In the genomic region with DNA sequence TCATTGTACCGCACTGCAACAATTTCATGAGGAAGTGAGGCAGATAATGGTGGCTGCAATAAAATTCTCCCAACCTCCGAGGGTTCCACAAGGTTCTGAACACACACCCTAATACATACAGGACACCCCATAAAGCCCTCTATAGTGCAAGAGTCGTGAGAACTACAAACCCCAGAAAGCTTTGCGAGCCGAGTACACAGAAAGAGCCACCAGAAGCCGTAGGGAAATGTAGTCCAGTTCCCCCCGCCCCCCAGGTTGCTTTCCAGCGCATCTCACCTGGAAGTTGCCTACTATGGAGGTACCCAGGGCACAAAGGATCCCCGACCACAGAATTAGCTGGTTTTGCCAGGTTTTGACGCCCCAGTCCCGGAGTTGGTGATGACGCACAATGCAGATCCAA, we compare ENCODE assay signal across 9 mouse cellular contexts. TPM values are rescaled to one million over a fixed set of nuclear protein-coding genes. Genes with fewer than 3 reads are reported as not detected.
A peak's percentile ranks its signal among the peaks of the same experiment; 100 is the strongest.
DNase-seq lines count a peak whose midpoint lies in the region; ATAC-seq and TF ChIP-seq lines count a peak whose summit lies in the region.
"Had no signal": no experiment of that assay in that cellular context is flagged by ENCODE, and none has a peak within 500 bp of the region (broad histone marks: within the 10 kb centered on the region; RNA-seq: fewer than 3 reads in every experiment).

No protein-coding gene starts in this region.

- H3K27ac ChIP-seq in MEL (ENCODE audit: control insufficient read depth, low read depth, low read length) = no peak overlapping the region
- no peak overlapping the region for H3K27ac ChIP-seq in forebrain, embryonic 13.5 days
- no peak overlapping the region for H3K27ac ChIP-seq in kidney, embryonic 16.5 days (ENCODE audit: low read length)
- H3K27ac ChIP-seq in lung, embryonic 15.5 days = no peak overlapping the region

- no peak for DNase-seq in frontal cortex, postnatal 10 days (ENCODE audit: low spot score in 2 of 2)
- DNase-seq in MEL (ENCODE audit: low read depth, low spot score) (peak; percentile 72), MN1 (ENCODE audit: low spot score) (no peak)
- DNase-seq in retina, embryonic 14.5 days (ENCODE audit: low spot score) = peak; percentile 26

- WGBS in forebrain, embryonic 13.5 days = 42% methylated on average over 12 of the region's 12 CpGs
- 35% methylated on average over 12 of the region's 12 CpGs for WGBS in kidney, embryonic 16.5 days
- 41% methylated on average over 12 of the region's 12 CpGs for WGBS in lung, embryonic 15.5 days

- no peak for TF ChIP-seq RAD21 in MEL (IDR thresholded peaks at IDR 0.05; ENCODE audit: low read depth, low read length)

- no peak for TF ChIP-seq POLR2A in MEL (IDR thresholded peaks at IDR 0.05; ENCODE audit: control insufficient read depth in 1 of 2, insufficient read depth in 1 of 2, low read depth in 1 of 2, low read length in 2 of 2, poor library complexity in 1 of 2)

- peak overlapping the region; percentile 57 for H3K4me2 ChIP-seq in forebrain, embryonic 13.5 days
- H3K4me2 ChIP-seq in kidney, embryonic 16.5 days (replicated peaks; ENCODE audit: low read depth, low read length) = peak overlapping the region; percentile 48
- peak overlapping the region; percentile 54 for H3K4me2 ChIP-seq in lung, embryonic 15.5 days

- H3K9ac ChIP-seq in MEL (ENCODE audit: control insufficient read depth, low read depth, low read length, poor library complexity, severe bottlenecking) = peak overlapping the region; percentile 19
- peak overlapping the region; percentile 45; the same call in 1 of the 2 replicates for H3K9ac ChIP-seq in forebrain, embryonic 13.5 days
- no peak overlapping the region for H3K9ac ChIP-seq in kidney, embryonic 16.5 days (replicated peaks; ENCODE audit: low read length)
- no peak overlapping the region for H3K9ac ChIP-seq in lung, embryonic 15.5 days

- no peaks in the 10 kb centered on the region for H3K9me3 ChIP-seq in MEL (replicated peaks; ENCODE audit: insufficient read depth, low read length)
- no peaks in the 10 kb centered on the region for H3K9me3 ChIP-seq in forebrain, embryonic 13.5 days (replicated peaks)
- no peaks in the 10 kb centered on the region for H3K9me3 ChIP-seq in kidney, embryonic 16.5 days (ENCODE audit: low read length)
- no peaks in the 10 kb centered on the region for H3K9me3 ChIP-seq in lung, embryonic 15.5 days

- no peak for TF ChIP-seq EP300 in MEL (IDR thresholded peaks at IDR 0.05; ENCODE audit: low read depth in 1 of 2, low read length in 2 of 2)

- TF ChIP-seq CTCF in MEL (IDR thresholded peaks at IDR 0.05 in 2 of 3, conservative IDR thresholded peaks at IDR 0.05 in 1 of 3; ENCODE audit: control insufficient read depth in 1 of 3, insufficient read depth in 1 of 3, low read depth in 2 of 3, low read length in 3 of 3, poor library complexity in 1 of 3, severe bottlenecking in 1 of 3) = no peak

- peak; percentile 97 for ATAC-seq in frontal cortex, adult (ENCODE audit: low TSS enrichment)
- ATAC-seq in forebrain, embryonic 13.5 days = peak; percentile 65
- ATAC-seq in kidney, embryonic 16.5 days (ENCODE audit: low FRiP score, low TSS enrichment) = peak; percentile 62
- peak; percentile 42; the same call in 1 of the 2 replicates for ATAC-seq in lung, embryonic 15.5 days (ENCODE audit: borderline replicate concordance, extremely low read depth, low FRiP score, low TSS enrichment)

- peak overlapping the region; percentile 53 for H3K4me3 ChIP-seq in MEL (ENCODE audit: control insufficient read depth in 1 of 2, insufficient read depth in 1 of 2, low read depth in 2 of 2, low read length in 2 of 2)
- H3K4me3 ChIP-seq in forebrain, embryonic 13.5 days = peak overlapping the region; percentile 30
- H3K4me3 ChIP-seq in kidney, embryonic 16.5 days (ENCODE audit: low read length) = peak overlapping the region; percentile 24; the same call in 1 of the 2 replicates
- H3K4me3 ChIP-seq in lung, embryonic 15.5 days = peak overlapping the region; percentile 31

- no peaks in the 10 kb centered on the region for H3K27me3 ChIP-seq in MEL (ENCODE audit: control insufficient read depth in 1 of 2, insufficient read depth in 2 of 2, low read length in 2 of 2)
- H3K27me3 ChIP-seq in forebrain, embryonic 13.5 days = no peaks in the 10 kb centered on the region
- no peaks in the 10 kb centered on the region for H3K27me3 ChIP-seq in kidney, embryonic 16.5 days (ENCODE audit: insufficient read depth, low read length)
- no peaks in the 10 kb centered on the region for H3K27me3 ChIP-seq in lung, embryonic 15.5 days

- H3K4me1 ChIP-seq in MEL (ENCODE audit: control insufficient read depth in 1 of 2, insufficient read depth in 2 of 2, low read length in 2 of 2) = peaks cover 0 to 18% of the 10 kb centered on the region in 2 experiments; a peak in 3 of 4 replicates
- no peaks in the 10 kb centered on the region for H3K4me1 ChIP-seq in forebrain, embryonic 13.5 days
- H3K4me1 ChIP-seq in kidney, embryonic 16.5 days (ENCODE audit: insufficient read depth, low read length) = no peaks in the 10 kb centered on the region
- no peaks in the 10 kb centered on the region for H3K4me1 ChIP-seq in lung, embryonic 15.5 days

- no peaks in the 10 kb centered on the region for H3K79me2 ChIP-seq in MEL (ENCODE audit: control insufficient read depth, insufficient read depth, low read length, poor library complexity)

- H3K36me3 ChIP-seq in MEL (ENCODE audit: control insufficient read depth in 1 of 2, insufficient read depth in 2 of 2, low read length in 2 of 2) = peaks cover 0 to 7% of the 10 kb centered on the region in 2 experiments; a peak in 2 of 4 replicates
- no peaks in the 10 kb centered on the region for H3K36me3 ChIP-seq in forebrain, embryonic 13.5 days (ENCODE audit: poor library complexity, severe bottlenecking)
- H3K36me3 ChIP-seq in kidney, embryonic 16.5 days (ENCODE audit: insufficient read depth, low read length) = no peaks in the 10 kb centered on the region
- H3K36me3 ChIP-seq in lung, embryonic 15.5 days = no peaks in the 10 kb centered on the region

TF ChIP-seq in MEL, 35 proteins besides CTCF, POLR2A, EP300 and RAD21:
- TF ChIP-seq SMC3 (IDR thresholded peaks at IDR 0.05; ENCODE audit: low read depth, low read length) (no peak), HCFC1 (IDR thresholded peaks at IDR 0.05; ENCODE audit: low read depth, low read length) (peak; percentile 100), ELF1 (IDR thresholded peaks at IDR 0.05; ENCODE audit: low read depth, low read length) (0 out of 2 replicates have a peak, but pooled peaks have one; percentile 29), E2F4 (IDR thresholded peaks at IDR 0.05; ENCODE audit: borderline replicate concordance, low read depth, low read length) (no peak), KAT2A (conservative IDR thresholded peaks at IDR 0.05; ENCODE audit: low read depth, low read length) (peak; percentile 86; the same call in 1 of the 2 replicates), MAFK (IDR thresholded peaks at IDR 0.05; ENCODE audit: borderline replicate concordance, low read depth, low read length) (no peak), UBTF (IDR thresholded peaks at IDR 0.05; ENCODE audit: borderline replicate concordance, insufficient read depth, low read depth, low read length) (no peak), TBP (IDR thresholded peaks at IDR 0.05; ENCODE audit: low read depth, low read length) (0 out of 2 replicates have a peak, but pooled peaks have one; percentile 28)

RNA-seq across cellular contexts. Expression of a gene that starts 1.5 kb away (rescaled TPM):
- 0.31 and 0.39 TPM in 2 replicates for total RNA-seq in MEL (2012; rRNA removed)
- 1 to 10 TPM in 1 of 2 experiments, not detected in 1; 1.4 TPM for polyA plus RNA-seq in MEL (2012; ENCODE audit: insufficient read depth in 1 of 2, insufficient read length in 2 of 2, low read depth in 1 of 2, low replicate concordance in 2 of 2, missing spikeins in 1 of 2)
- 0.27 and 0.29 TPM in 2 replicates for polyA plus RNA-seq in forebrain, embryonic 13.5 days (2015; fragmentation: Nextera tagmentation; extraction: Ambion mirVana)
- 0.07 and 0.08 TPM in 2 replicates for polyA plus RNA-seq in kidney, embryonic 16.5 days (2015; fragmentation: Nextera tagmentation; extraction: Ambion mirVana)
- polyA plus RNA-seq in lung, embryonic 15.5 days (2015; fragmentation: Nextera tagmentation; extraction: Ambion mirVana) = 0.07 and 0.10 TPM in 2 replicates
- total RNA-seq: heart, postnatal 14 days had no signal

RNA-seq across cellular contexts. Expression of a gene that starts 16.4 kb away (rescaled TPM):
- 21.0 and 21.8 TPM in 2 replicates for total RNA-seq in MEL (2012; rRNA removed)
- polyA plus RNA-seq in MEL (2012; ENCODE audit: insufficient read depth in 1 of 2, insufficient read length in 2 of 2, low read depth in 1 of 2, low replicate concordance in 2 of 2, missing spikeins in 1 of 2) = 10 to 100 TPM in 1 of 2 experiments, not detected in 1; 60.2 TPM
- 75.3 and 84.3 TPM in 2 replicates for polyA plus RNA-seq in forebrain, embryonic 13.5 days (2015; fragmentation: Nextera tagmentation; extraction: Ambion mirVana)
- 99.3 and 104 TPM in 2 replicates for polyA plus RNA-seq in kidney, embryonic 16.5 days (2015; fragmentation: Nextera tagmentation; extraction: Ambion mirVana)
- 53.9 and 60.3 TPM in 2 replicates for polyA plus RNA-seq in lung, embryonic 15.5 days (2015; fragmentation: Nextera tagmentation; extraction: Ambion mirVana)

RNA-seq across cellular contexts. Expression of a gene that starts 29.4 kb away (rescaled TPM):
- total RNA-seq in MEL (2012; rRNA removed) = 4.6 and 8.7 TPM in 2 replicates
- polyA plus RNA-seq in MEL (2012; ENCODE audit: insufficient read depth in 1 of 2, insufficient read length in 2 of 2, low read depth in 1 of 2, low replicate concordance in 2 of 2, missing spikeins in 1 of 2) = 10 to 100 TPM in 1 of 2 experiments, not detected in 1; 36.3 TPM
- 17.8 and 22.1 TPM in 2 replicates for polyA plus RNA-seq in forebrain, embryonic 13.5 days (2015; fragmentation: Nextera tagmentation; extraction: Ambion mirVana)
- 71.2 and 71.4 TPM in 2 replicates for polyA plus RNA-seq in kidney, embryonic 16.5 days (2015; fragmentation: Nextera tagmentation; extraction: Ambion mirVana)
- polyA plus RNA-seq in lung, embryonic 15.5 days (2015; fragmentation: Nextera tagmentation; extraction: Ambion mirVana) = 62.9 and 64.1 TPM in 2 replicates

RNA-seq across cellular contexts. Expression of a gene that starts 33.1 kb away (rescaled TPM):
- total RNA-seq in MEL (2012; rRNA removed) = not detected in 2 replicates
- under 1 TPM in 1 of 2 experiments, not detected in 1; 0.06 TPM for polyA plus RNA-seq in MEL (2012; ENCODE audit: insufficient read depth in 1 of 2, insufficient read length in 2 of 2, low read depth in 1 of 2, low replicate concordance in 2 of 2, missing spikeins in 1 of 2)
- 6.1 and 6.5 TPM in 2 replicates for polyA plus RNA-seq in forebrain, embryonic 13.5 days (2015; fragmentation: Nextera tagmentation; extraction: Ambion mirVana)
- polyA plus RNA-seq in kidney, embryonic 16.5 days (2015; fragmentation: Nextera tagmentation; extraction: Ambion mirVana) = 1.2 and 1.3 TPM in 2 replicates
- 0.87 and 1.1 TPM in 2 replicates for polyA plus RNA-seq in lung, embryonic 15.5 days (2015; fragmentation: Nextera tagmentation; extraction: Ambion mirVana)

RNA-seq across cellular contexts. Expression of a gene that starts 38.6 kb away (rescaled TPM):
- 101 and 111 TPM in 2 replicates for total RNA-seq in MEL (2012; rRNA removed)
- 100 to 1,000 TPM in 1 of 2 experiments, not detected in 1; 101 TPM for polyA plus RNA-seq in MEL (2012; ENCODE audit: insufficient read depth in 1 of 2, insufficient read length in 2 of 2, low read depth in 1 of 2, low replicate concordance in 2 of 2, missing spikeins in 1 of 2)
- polyA plus RNA-seq in forebrain, embryonic 13.5 days (2015; fragmentation: Nextera tagmentation; extraction: Ambion mirVana) = 117 and 125 TPM in 2 replicates
- 114 and 118 TPM in 2 replicates for polyA plus RNA-seq in kidney, embryonic 16.5 days (2015; fragmentation: Nextera tagmentation; extraction: Ambion mirVana)
- 99.4 and 99.6 TPM in 2 replicates for polyA plus RNA-seq in lung, embryonic 15.5 days (2015; fragmentation: Nextera tagmentation; extraction: Ambion mirVana)

Comparison
In these comparisons a context has a peak if more than half of its experiments do, and no peak if none do; other contexts are left out.
1. ATAC-seq: peak in every context shown above with its lines; median percentile 97 in frontal cortex, adult; 65 in forebrain, embryonic 13.5 days; 62 in kidney, embryonic 16.5 days; 42 in lung, embryonic 15.5 days.
2. DNase-seq: peak in MEL (single experiment) and retina, embryonic 14.5 days (single experiment); none in frontal cortex, postnatal 10 days (0 of 2) and MN1 (single experiment).
3. H3K9ac ChIP-seq: peak in MEL (single experiment) and forebrain, embryonic 13.5 days (single experiment); none in kidney, embryonic 16.5 days (single experiment) and lung, embryonic 15.5 days (single experiment).
4. Peak in every context shown above with its lines, with median percentiles within 50 percentile points of each other: H3K4me3 ChIP-seq and H3K4me2 ChIP-seq.